Mouse (Mus musculus) CH12.LX (cell line): ENCODE results near the gene Gm21915. TPM values are rescaled to one million over a fixed set of nuclear protein-coding genes. Genes with fewer than 3 reads are reported as not detected.

Experiments
- DNase-seq: peaks from one replicate; pipeline ENCODE4 v3.0.0-alpha.2; 2013; ENCODE audit errors: extremely low read depth
- H3K27ac ChIP-seq: 2 replicates; pipeline ENCODE4 v1.5.1; 2012; ENCODE audit warnings: low read depth, mild to moderate bottlenecking, control low read depth, moderate library complexity; ENCODE audit not compliant: insufficient read depth
- H3K27me3 ChIP-seq: replicated peaks from 2 replicates; pipeline ENCODE3; 2012; ENCODE audit warnings: inconsistent platforms
- H3K36me3 ChIP-seq, 2 experiments: replicated peaks in 1 of 2; 2 replicates each; pipeline versions ENCODE3 to v1.6.1; 2012; ENCODE audit warnings: inconsistent platforms in 1 of 2, low read length in 1 of 2, mild to moderate bottlenecking in 1 of 2, mixed read lengths in 1 of 2, moderate library complexity in 1 of 2; ENCODE audit not compliant: control insufficient read depth in 1 of 2, insufficient read depth in 1 of 2
- H3K4me1 ChIP-seq, 2 experiments: 2 replicates each; pipeline ENCODE4 v1.6.1; 2012; ENCODE audit warnings: inconsistent platforms in 1 of 2, moderate library complexity in 1 of 2; ENCODE audit not compliant: insufficient read depth in 2 of 2, control insufficient read depth in 1 of 2
- H3K4me2 ChIP-seq: 2 replicates; pipeline ENCODE4 v1.6.1; 2012; ENCODE audit warnings: low read depth, mild to moderate bottlenecking, control low read depth; ENCODE audit not compliant: poor library complexity, insufficient read depth, severe bottlenecking
- H3K4me3 ChIP-seq, 3 experiments: fragments of 150-350 bp in 1 of 3; sonication (generic) in 1 of 3; replicated peaks in 1 of 3; 2 replicates each; pipeline versions ENCODE3 to v1.5.1; 2011 to 2012; ENCODE audit warnings: low read depth in 2 of 3, low read length in 2 of 3, mild to moderate bottlenecking in 2 of 3, moderate library complexity in 2 of 3, control low read depth in 1 of 3, improper control_type of control experiment in 1 of 3, inconsistent platforms in 1 of 3, mixed read lengths in 1 of 3; ENCODE audit not compliant: poor library complexity in 1 of 3
- H3K79me2 ChIP-seq: replicated peaks from 2 replicates; pipeline ENCODE4 v1.6.1; 2012; ENCODE audit warnings: mild to moderate bottlenecking, moderate library complexity; ENCODE audit not compliant: control insufficient read depth, poor library complexity, insufficient read depth, severe bottlenecking; ENCODE audit errors: extremely low read depth
- H3K9ac ChIP-seq: 2 replicates; pipeline ENCODE4 v1.6.1; 2012; ENCODE audit warnings: low read depth, mild to moderate bottlenecking, control low read depth, moderate library complexity; ENCODE audit not compliant: insufficient read depth
- H3K9me3 ChIP-seq: replicated peaks from 2 replicates; pipeline ENCODE3; 2012; ENCODE audit warnings: low read length, inconsistent platforms, mixed read lengths
- CHD1 ChIP-seq: IDR thresholded peaks from 2 replicates; pipeline ENCODE4 v1.6.1; 2012; ENCODE audit warnings: low read depth, low read length, improper control_type of control experiment, inconsistent platforms
- ELF1 ChIP-seq: IDR thresholded peaks from 2 replicates; pipeline ENCODE4 v1.6.1; 2014; ENCODE audit warnings: low read depth, mild to moderate bottlenecking, inconsistent platforms, low read length, improper control_type of control experiment
- EP300 ChIP-seq: IDR thresholded peaks from 2 replicates; pipeline ENCODE4 v1.6.1; 2011; ENCODE audit warnings: low read length, improper control_type of control experiment
- ETS1 ChIP-seq: conservative IDR thresholded peaks from 2 replicates; pipeline ENCODE4 v1.6.1; 2012; ENCODE audit warnings: low read depth, mild to moderate bottlenecking, inconsistent platforms, low read length, improper control_type of control experiment, moderate library complexity
- GABPA ChIP-seq: IDR thresholded peaks from 2 replicates; pipeline ENCODE4 v1.6.1; 2012; ENCODE audit warnings: low read depth, low read length, improper control_type of control experiment, inconsistent platforms; ENCODE audit not compliant: insufficient replicate concordance
- IRF4 ChIP-seq: IDR thresholded peaks from 2 replicates; pipeline ENCODE4 v1.6.1; 2014; ENCODE audit warnings: low read depth, mild to moderate bottlenecking, inconsistent platforms, low read length, improper control_type of control experiment
- JUND ChIP-seq: conservative IDR thresholded peaks from 2 replicates; pipeline ENCODE4 v1.6.1; 2011; ENCODE audit warnings: low read depth, low read length, improper control_type of control experiment
- KAT2A ChIP-seq: IDR thresholded peaks from 2 replicates; pipeline ENCODE4 v1.6.1; 2012; ENCODE audit warnings: low read length, improper control_type of control experiment, inconsistent platforms; ENCODE audit not compliant: insufficient replicate concordance
- MAX ChIP-seq: IDR thresholded peaks from 2 replicates; pipeline ENCODE4 v1.6.1; 2011; ENCODE audit warnings: low read length, improper control_type of control experiment
- MEF2A ChIP-seq: IDR thresholded peaks from 2 replicates; pipeline ENCODE4 v1.6.1; 2014; ENCODE audit warnings: low read depth, mild to moderate bottlenecking, inconsistent platforms, low read length, improper control_type of control experiment, borderline replicate concordance
- MXI1 ChIP-seq: IDR thresholded peaks from 2 replicates; pipeline ENCODE4 v1.6.1; 2011; ENCODE audit warnings: mild to moderate bottlenecking, low read depth, low read length, improper control_type of control experiment
- NELFE ChIP-seq: IDR thresholded peaks from 2 replicates; pipeline ENCODE4 v1.6.1; 2011; ENCODE audit warnings: low read depth, low read length, improper control_type of control experiment
- NRF1 ChIP-seq: IDR thresholded peaks from 2 replicates; pipeline ENCODE4 v1.6.1; 2014; ENCODE audit warnings: low read depth, mild to moderate bottlenecking, inconsistent platforms, low read length, improper control_type of control experiment, moderate library complexity
- PAX5 ChIP-seq: IDR thresholded peaks from 2 replicates; pipeline ENCODE4 v1.6.1; 2012; ENCODE audit warnings: low read length, inconsistent platforms, mixed read lengths
- POLR2A ChIP-seq: IDR thresholded peaks from 2 replicates; pipeline ENCODE4 v1.6.1; 2011; ENCODE audit warnings: low read depth, mild to moderate bottlenecking, improper control_type of control experiment, low read length
- RAD21 ChIP-seq: IDR thresholded peaks from 2 replicates; pipeline ENCODE4 v1.6.1; 2011; ENCODE audit warnings: low read depth, mild to moderate bottlenecking, low read length, improper control_type of control experiment, moderate library complexity
- SIN3A ChIP-seq: IDR thresholded peaks from 2 replicates; pipeline ENCODE4 v1.6.1; 2012; ENCODE audit warnings: low read length, improper control_type of control experiment, inconsistent platforms
- TCF12 ChIP-seq: IDR thresholded peaks from 2 replicates; pipeline ENCODE4 v1.6.1; 2014; ENCODE audit warnings: low read depth, mild to moderate bottlenecking, inconsistent platforms, low read length, improper control_type of control experiment
- USF2 ChIP-seq: conservative IDR thresholded peaks from 2 replicates; pipeline ENCODE4 v1.6.1; 2011; ENCODE audit warnings: low read depth, low read length, improper control_type of control experiment
- ZNF384 ChIP-seq: IDR thresholded peaks from 2 replicates; pipeline ENCODE4 v1.6.1; 2012; ENCODE audit warnings: low read depth, low read length, improper control_type of control experiment, inconsistent platforms
- dilution Hi-C: fragments of 300-500 bp; cut with MboI; formaldehyde crosslinking; loops from 2 replicates; pipeline ENCODE4 v1.14.3; 2020; ENCODE audit warnings: low sequenced_read_pairs; ENCODE audit not compliant: extremely low pct_unique_long_range_greater_than_20kb, extremely low pct_ligation_motif_present
- in situ Hi-C: fragments of 300-500 bp; cut with MboI; formaldehyde crosslinking; loops from 3 replicates; pipeline ENCODE4 v1.14.3; 2019; ENCODE audit warnings: low sequenced_read_pairs, low pct_ligation_motif_present, low pct_unique_long_range_greater_than_20kb, mixed read lengths
- polyA plus RNA-seq: library from polyadenylated mRNA; unstranded; fragments of >175 nt; gene quantifications from 2 replicates; pipeline ENCODE4 v1.2.1, GENCODE M21; 2012; ENCODE audit warnings: low read depth; ENCODE audit not compliant: insufficient read length
- total RNA-seq, 2 experiments: library from RNA; depleted of rRNA; stranded (reverse); fragments of 300-350 nt in 1 of 2; fragments of >200 nt in 1 of 2; gene quantifications; 2 replicates each; pipeline ENCODE4 v1.2.3; 2012 to 2014

The Gm21915 gene
- total and polyA plus RNA-seq, 3 experiments: not detected

GRCm38 (mm10) chr9:40696086-40696485, 25.7 kb downstream of the Gm21915 start:
- dilution Hi-C loops: no loop called here
- Histone ChIP-seq H3K9me3 (no peaks in the 10 kb centered on the region), H3K4me1 (peaks cover 0 to 27% of the 10 kb centered on the region in 2 experiments; a peak in 2 of 4 replicates), H3K4me3 (no peak overlapping the region), H3K27me3 (peaks cover 14% of the 10 kb centered on the region), H3K27ac (no peak overlapping the region), H3K9ac (no peak overlapping the region), H3K4me2 (no peak overlapping the region), H3K79me2 (no peaks in the 10 kb centered on the region), H3K36me3 (no peaks in the 10 kb centered on the region)
- no peak for TF ChIP-seq MXI1
- TF ChIP-seq NELFE: no peak
- TF ChIP-seq NRF1: no peak
- no peak for TF ChIP-seq POLR2A
- no peak for TF ChIP-seq PAX5
- TF ChIP-seq MEF2A: no peak
- TF ChIP-seq IRF4: no peak
- TF ChIP-seq ETS1: no peak
- TF ChIP-seq JUND: no peak
- no peak for TF ChIP-seq EP300
- no peak for TF ChIP-seq TCF12
- TF ChIP-seq MAX: no peak
- no peak for TF ChIP-seq KAT2A
- TF ChIP-seq ELF1: no peak
- TF ChIP-seq GABPA: no peak
- no peak for TF ChIP-seq USF2
- no peak for TF ChIP-seq CHD1
- no peak for TF ChIP-seq ZNF384
- TF ChIP-seq RAD21: no peak
- no peak for TF ChIP-seq SIN3A
- DNase-seq: no peak
- in situ Hi-C loops: no loop called here

- H3K27ac ChIP-seq: no peak overlapping the region
- H3K4me3 ChIP-seq: no peak overlapping the region
- H3K27me3 ChIP-seq: peaks cover 10% of the 10 kb centered on the region
- dilution Hi-C loops: no loop called here
- DNase-seq: no peak
- H3K9me3 ChIP-seq: no peaks in the 10 kb centered on the region
- H3K36me3 ChIP-seq: no peaks in the 10 kb centered on the region
- H3K4me2 ChIP-seq: no peak overlapping the region
- H3K4me1 ChIP-seq: peaks cover 0 to 9% of the 10 kb centered on the region in 2 experiments; a peak in 2 of 4 replicates
- TF ChIP-seq EP300 (no peak), USF2 (no peak)
- no peak overlapping the region for H3K9ac ChIP-seq
- H3K79me2 ChIP-seq: no peaks in the 10 kb centered on the region
- in situ Hi-C loops: no loop called here
Measured at GRCm38 (mm10) chr9:40699194-40699593, 28.8 kb downstream of the Gm21915 start.
